Mouse (Mus musculus) kidney, postnatal 0 days (tissue): Measurements from ENCODE around the gene Dnajc9. TPM values are rescaled to one million over a fixed set of nuclear protein-coding genes. Genes with fewer than 3 reads are reported as not detected.
A peak's percentile ranks its signal among the peaks of the same experiment; 100 is the strongest.

ENCODE experiments used
- ATAC-seq: fragments of 200-750 bp; cut with Nextera tagmentation; replicated peaks from 2 replicates; pipeline ENCODE4 v1.8.0; 2017; ENCODE audit warnings: low read depth, moderate number of reproducible peaks, moderate TSS enrichment, moderate library complexity; ENCODE audit not compliant: low FRiP score
- DNase-seq: peaks from one replicate; pipeline ENCODE4 v3.0.0-alpha.2; 2016; ENCODE audit warnings: low spot score
- H3K27ac ChIP-seq: fragments of 300-500 bp; sonication (generic); 2 replicates; pipeline ENCODE4 v1.5.1; 2014; ENCODE audit warnings: mild to moderate bottlenecking
- H3K27me3 ChIP-seq: fragments of 300-500 bp; sonication (generic); 2 replicates; pipeline ENCODE4 v1.6.1; 2014; ENCODE audit warnings: low read length, mixed read lengths; ENCODE audit not compliant: insufficient read depth
- H3K36me3 ChIP-seq: fragments of 300-500 bp; sonication (generic); 2 replicates; pipeline ENCODE4 v1.6.1; 2014; ENCODE audit warnings: low read length, mixed read lengths; ENCODE audit not compliant: insufficient read depth
- H3K4me1 ChIP-seq: fragments of 300-500 bp; sonication (generic); replicated peaks from 2 replicates; pipeline ENCODE4 v1.6.1; 2014; ENCODE audit warnings: antibody characterized with exemption, low read length, mixed read lengths; ENCODE audit not compliant: insufficient read depth
- H3K4me2 ChIP-seq: fragments of 300-500 bp; sonication (generic); 2 replicates; pipeline ENCODE4 v1.6.1; 2014; ENCODE audit warnings: mild to moderate bottlenecking, low read length, moderate library complexity, mixed read lengths
- H3K4me3 ChIP-seq: fragments of 300-500 bp; sonication (generic); replicated peaks from 2 replicates; pipeline ENCODE4 v1.5.1; 2014; ENCODE audit warnings: low read depth, low read length
- H3K9ac ChIP-seq: fragments of 300-500 bp; sonication (generic); 2 replicates; pipeline ENCODE4 v1.6.1; 2014; ENCODE audit warnings: low read depth, low read length
- H3K9me3 ChIP-seq: fragments of 300-500 bp; sonication (generic); replicated peaks from 2 replicates; pipeline ENCODE4 v1.6.1; 2016; ENCODE audit warnings: low read length, inconsistent platforms, mixed read lengths
- CTCF ChIP-seq: IDR thresholded peaks from 2 replicates; pipeline ENCODE4 v1.5.1; 2016; ENCODE audit warnings: antibody characterized with exemption, low read depth, mild to moderate bottlenecking, moderate library complexity
- WGBS: fragments of 180-500 bp; shearing (Covaris S2); extraction: QIAGEN DNeasy Blood & Tissue Kit; methylation state at CpG from one replicate; pipeline ENCODE4 v1.1.7; 2014; 5-methylcytosine and 5-hydroxymethylcytosine counted together
- polyA plus RNA-seq: library from polyadenylated mRNA; unstranded; fragments of >200 nt; fragmentation: Nextera tagmentation; extraction: Ambion mirVana; gene quantifications from 2 replicates; pipeline ENCODE4 v1.2.1, GENCODE M21; 2015

The Dnajc9 gene
- 91.4 and 105 TPM in 2 replicates for polyA plus RNA-seq

DNA sequence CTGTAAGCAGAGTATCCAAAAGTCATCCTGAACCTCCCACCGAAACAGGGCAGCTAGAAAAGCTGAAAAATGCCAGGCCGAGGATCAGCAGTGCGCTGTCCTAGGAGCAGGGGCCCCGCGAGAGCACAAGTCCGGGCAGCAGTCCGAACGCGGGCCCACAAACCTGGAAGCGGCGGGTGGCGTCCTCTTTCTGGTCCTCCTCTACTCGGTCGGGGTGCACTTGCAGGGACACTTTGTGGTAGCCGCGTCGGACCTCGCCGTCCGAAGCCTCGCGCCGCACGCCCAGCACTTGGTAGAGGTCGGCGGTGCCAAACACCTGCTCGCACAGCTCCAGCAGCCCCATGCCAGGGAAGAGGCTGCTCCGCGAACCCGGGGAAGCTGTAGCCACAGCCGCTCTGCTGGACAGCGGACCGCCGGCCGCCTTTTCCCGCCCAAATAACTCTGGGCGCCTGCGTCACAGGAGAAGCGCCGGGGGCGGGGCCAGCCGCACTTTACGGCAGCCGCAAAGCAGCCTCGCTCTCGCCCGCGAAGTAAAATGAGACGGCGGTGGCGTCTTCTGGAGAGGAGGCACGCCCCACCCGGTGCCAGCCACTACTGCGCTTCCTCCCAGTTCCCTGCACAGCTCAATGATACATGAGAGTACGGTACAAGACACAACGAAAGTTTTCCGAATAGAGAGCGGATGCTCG, at the start of gene Dnajc9:
Dnajc9 (minus strand) TSS at position 470 of the 689 bp plus-strand sequence.
- DNase-seq: peak; percentile 96
- peak; percentile 63 for ATAC-seq
- Histone ChIP-seq H3K27ac (peak within 1 kb of the TSS; percentile 71), H3K36me3 (peaks cover 9% of the 10 kb centered on the region), H3K9me3 (no peaks in the 10 kb centered on the region), H3K4me2 (peak within 1 kb of the TSS; percentile 84), H3K4me1 (peaks cover 17% of the 10 kb centered on the region), H3K9ac (peak within 1 kb of the TSS; percentile 72), H3K27me3 (no peaks in the 10 kb centered on the region), H3K4me3 (peak within 1 kb of the TSS; percentile 76)
- no peak for TF ChIP-seq CTCF
- under 1% methylated on average over 59 of the region's 59 CpGs for WGBS

DNA sequence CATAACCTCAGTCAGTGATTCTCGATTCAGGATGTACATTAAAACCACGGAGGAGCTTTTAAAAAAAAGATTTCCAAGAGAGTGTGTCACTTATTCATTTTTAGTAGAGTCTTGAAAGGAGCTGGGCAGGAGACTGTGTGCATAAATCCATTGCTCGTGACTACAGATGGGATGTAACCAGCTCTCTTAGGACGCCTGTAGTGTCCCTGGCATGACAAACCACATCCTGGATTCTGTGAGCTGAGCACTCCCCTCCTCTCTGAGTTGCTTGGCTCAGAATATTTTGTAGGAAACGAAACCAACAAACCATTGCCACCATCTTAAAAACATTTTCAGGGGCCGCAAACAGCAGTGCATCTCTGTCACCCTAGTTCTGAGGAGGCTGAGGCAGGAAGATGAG, 48.3 kb upstream of the Dnajc9 start:
- WGBS: 70% methylated on average over 6 of the region's 6 CpGs
- DNase-seq (no peak), ATAC-seq (no peak)
- Histone ChIP-seq H3K4me3 (no peak overlapping the region), H3K27me3 (no peaks in the 10 kb centered on the region), H3K36me3 (no peaks in the 10 kb centered on the region), H3K4me1 (no peaks in the 10 kb centered on the region), H3K4me2 (no peak overlapping the region), H3K9me3 (no peaks in the 10 kb centered on the region), H3K9ac (no peak overlapping the region), H3K27ac (no peak overlapping the region)
- TF ChIP-seq CTCF: no peak

DNA sequence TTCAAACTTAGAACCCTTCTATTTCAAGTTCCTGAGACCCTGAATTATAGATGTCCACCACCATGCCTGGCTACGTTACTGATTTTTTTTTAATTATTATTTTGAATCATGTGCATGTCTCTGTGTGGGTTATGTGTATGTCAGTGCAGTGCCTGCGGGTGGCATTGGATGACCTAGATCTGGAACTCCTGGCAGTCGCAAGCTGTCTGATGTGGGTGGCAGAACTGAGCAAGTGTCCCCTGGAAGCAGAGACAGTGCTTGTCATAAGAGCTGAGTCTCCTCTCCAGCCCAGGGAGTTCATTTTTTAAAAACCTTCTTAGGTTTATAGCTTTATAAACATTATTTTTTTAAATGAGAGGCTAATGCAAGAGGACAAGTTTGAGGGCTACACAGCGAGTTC, 43.7 kb upstream of the Dnajc9 start:
- H3K9me3 ChIP-seq: no peaks in the 10 kb centered on the region
- no peak for TF ChIP-seq CTCF
- ATAC-seq: no peak

DNA sequence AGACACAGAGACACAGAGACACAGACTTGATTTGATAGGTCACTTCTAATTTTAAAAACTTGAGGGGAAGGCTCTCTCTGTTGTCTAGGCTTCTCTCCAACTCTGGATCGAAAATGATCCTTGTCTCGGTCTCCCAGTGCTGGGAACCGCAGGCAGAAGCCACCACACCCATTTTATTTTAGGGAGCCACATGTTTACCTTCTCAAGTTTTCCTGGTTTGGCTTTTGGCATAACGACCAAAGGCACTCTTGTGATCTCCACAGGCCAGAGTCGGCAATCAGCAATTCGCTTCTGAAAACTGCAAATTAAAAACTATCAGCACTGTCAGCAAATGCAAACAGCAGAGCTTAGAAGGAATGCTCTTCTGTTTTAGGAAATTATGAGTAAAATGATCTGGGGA, 43.0 kb upstream of the Dnajc9 start:
- no peak for DNase-seq
- H3K36me3 ChIP-seq: no peaks in the 10 kb centered on the region
- no peak for ATAC-seq
- no peaks in the 10 kb centered on the region for H3K4me1 ChIP-seq
- WGBS: 65% methylated on average over 6 of the region's 6 CpGs
- no peak overlapping the region for H3K9ac ChIP-seq
- no peak overlapping the region for H3K27ac ChIP-seq
- no peaks in the 10 kb centered on the region for H3K9me3 ChIP-seq
- TF ChIP-seq CTCF: no peak
- no peak overlapping the region for H3K4me2 ChIP-seq
- no peak overlapping the region for H3K4me3 ChIP-seq
- no peaks in the 10 kb centered on the region for H3K27me3 ChIP-seq

More for the DNA sequence above, 43.7 kb upstream of the Dnajc9 start:
- H3K27ac ChIP-seq: no peak overlapping the region
- no peaks in the 10 kb centered on the region for H3K36me3 ChIP-seq
- no peak for DNase-seq
- H3K4me2 ChIP-seq: no peak overlapping the region
- no peak overlapping the region for H3K9ac ChIP-seq
- WGBS: 83% methylated on average over 4 of the region's 4 CpGs
- no peak overlapping the region for H3K4me3 ChIP-seq
- no peaks in the 10 kb centered on the region for H3K4me1 ChIP-seq
- H3K27me3 ChIP-seq: no peaks in the 10 kb centered on the region

DNA sequence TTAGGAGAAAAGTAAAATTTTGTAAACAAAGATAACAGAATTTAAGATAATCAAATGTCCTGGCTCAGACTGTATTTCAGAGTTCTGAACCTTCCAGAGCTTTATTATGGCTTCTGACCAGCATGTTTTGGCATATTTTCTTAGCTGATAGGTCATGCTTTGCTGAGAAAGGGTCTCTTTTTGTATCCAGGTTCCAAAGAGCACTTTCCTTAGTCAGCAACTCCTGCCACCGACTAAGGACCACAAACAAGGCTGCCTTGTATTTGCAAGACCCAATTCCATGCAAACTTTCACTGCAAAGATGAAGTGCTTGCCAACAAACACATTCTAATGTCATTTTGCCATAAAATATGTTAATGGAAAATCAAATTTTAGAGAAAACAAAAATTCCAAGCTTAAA, 41.1 kb upstream of the Dnajc9 start:
- Histone ChIP-seq H3K4me2 (no peak overlapping the region), H3K4me1 (no peaks in the 10 kb centered on the region), H3K4me3 (no peak overlapping the region), H3K9me3 (no peaks in the 10 kb centered on the region), H3K36me3 (no peaks in the 10 kb centered on the region), H3K27ac (no peak overlapping the region), H3K9ac (no peak overlapping the region), H3K27me3 (no peaks in the 10 kb centered on the region)
- TF ChIP-seq CTCF: no peak
- DNase-seq (peak; percentile 66), ATAC-seq (no peak)
- 44% methylated on average over 1 of the region's 1 CpGs for WGBS

DNA sequence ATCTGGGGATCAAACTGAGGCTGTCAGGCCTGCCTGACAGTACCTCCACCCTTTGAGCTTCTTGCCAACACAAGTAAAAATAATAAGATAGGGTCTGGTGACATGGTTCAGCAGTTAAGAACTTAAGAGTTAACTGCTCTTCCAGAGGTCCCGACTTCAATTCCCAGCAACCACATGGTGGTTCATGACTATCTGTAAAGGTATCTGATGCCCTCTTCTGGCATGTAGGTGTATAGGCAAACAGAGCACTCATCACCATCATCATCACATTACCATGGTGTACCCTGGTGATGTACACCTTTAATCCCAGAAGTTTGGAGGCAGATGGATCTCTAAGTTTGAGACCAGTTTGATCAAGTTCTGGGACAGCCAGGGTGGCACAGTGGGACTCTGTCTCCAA, 39.9 kb upstream of the Dnajc9 start:
- no peak for DNase-seq
- H3K4me1 ChIP-seq: no peaks in the 10 kb centered on the region
- peak; percentile 30; the same call in 1 of the 2 replicates for TF ChIP-seq CTCF
- H3K9ac ChIP-seq: no peak overlapping the region
- no peak overlapping the region for H3K4me3 ChIP-seq
- no peak for ATAC-seq
- H3K9me3 ChIP-seq: no peaks in the 10 kb centered on the region
- no peak overlapping the region for H3K27ac ChIP-seq
- H3K4me2 ChIP-seq: no peak overlapping the region
- H3K36me3 ChIP-seq: no peaks in the 10 kb centered on the region
- no peaks in the 10 kb centered on the region for H3K27me3 ChIP-seq
- 23% methylated on average over 1 of the region's 1 CpGs for WGBS
